Mouse (Mus musculus) G1E-ER4 (cell line): Measurements from ENCODE around the gene Gm28551. TPM values are rescaled to one million over a fixed set of nuclear protein-coding genes. Genes with fewer than 3 reads are reported as not detected.

ENCODE experiments used
- GATA1 ChIP-seq: IDR thresholded peaks from one replicate; pipeline ENCODE4 v1.8.0; 2012; ENCODE audit warnings: low read length, inconsistent platforms
- polyA plus RNA-seq: library from polyadenylated mRNA; stranded (reverse); fragments of >175 nt; gene quantifications from 2 replicates; pipeline ENCODE4 v1.2.3, GENCODE M21; 2012

Gm28551 gene
- polyA plus RNA-seq = 0.02 TPM in 1 of 2 replicates, not detected in the other

GRCm38 (mm10) chr1:53352327-53353261 is at the start of gene Gm28551, which contains the start of the genes Asdurf and Asnsd1:
TSS of gene Gm28551 (minus strand) at chr1:53352667.
TSS of gene Asdurf (minus strand) at chr1:53352619.
TSS of gene Asnsd1 (minus strand) at chr1:53352752.
- TF ChIP-seq GATA1 = no peak

- TF ChIP-seq GATA1 = no peak
Measured at GRCm38 (mm10) chr1:53388762-53389161, 36.3 kb upstream of the Gm28551 start.

- no peak for TF ChIP-seq GATA1
Measured at GRCm38 (mm10) chr1:53384085-53384688, 31.7 kb upstream of the Gm28551 start.

- no peak for TF ChIP-seq GATA1
Measured at GRCm38 (mm10) chr1:53377731-53378130, 25.3 kb upstream of the Gm28551 start.

GRCm38 (mm10) chr1:53358988-53359387 is 6.5 kb upstream of the Gm28551 start:
- TF ChIP-seq GATA1 = no peak

GRCm38 (mm10) chr1:53341071-53341470 is 11.4 kb downstream of the Gm28551 start:
- no peak for TF ChIP-seq GATA1

GRCm38 (mm10) chr1:53335465-53335864 is 17.0 kb downstream of the Gm28551 start:
- no peak for TF ChIP-seq GATA1

- no peak for TF ChIP-seq GATA1
Measured at GRCm38 (mm10) chr1:53324827-53325494, 27.5 kb downstream of the Gm28551 start.

- TF ChIP-seq GATA1 = no peak
Measured at GRCm38 (mm10) chr1:53324277-53324676, 28.2 kb downstream of the Gm28551 start.

GRCm38 (mm10) chr1:53323254-53323653 is 29.2 kb downstream of the Gm28551 start:
- TF ChIP-seq GATA1 = no peak

GRCm38 (mm10) chr1:53321662-53322344 is 30.7 kb downstream of the Gm28551 start:
- TF ChIP-seq GATA1 = peak; percentile 12

GRCm38 (mm10) chr1:53312989-53313967 is 39.2 kb downstream of the Gm28551 start, which contains the start of gene Osgepl1:
TSS of gene Osgepl1 (plus strand) at chr1:53313624.
- TF ChIP-seq GATA1 = no peak

GRCm38 (mm10) chr1:53300506-53300905 is 52.0 kb downstream of the Gm28551 start:
- no peak for TF ChIP-seq GATA1
